Mouse (Mus musculus) R1 (cell line): ENCODE measurements around the gene Sec61b.

ENCODE experiments used
- DNase-seq: peaks from one replicate; pipeline ENCODE4 v3.0.0-alpha.2; 2018; ENCODE audit warnings: low read depth, low spot score

Gene Sec61b

DNA sequence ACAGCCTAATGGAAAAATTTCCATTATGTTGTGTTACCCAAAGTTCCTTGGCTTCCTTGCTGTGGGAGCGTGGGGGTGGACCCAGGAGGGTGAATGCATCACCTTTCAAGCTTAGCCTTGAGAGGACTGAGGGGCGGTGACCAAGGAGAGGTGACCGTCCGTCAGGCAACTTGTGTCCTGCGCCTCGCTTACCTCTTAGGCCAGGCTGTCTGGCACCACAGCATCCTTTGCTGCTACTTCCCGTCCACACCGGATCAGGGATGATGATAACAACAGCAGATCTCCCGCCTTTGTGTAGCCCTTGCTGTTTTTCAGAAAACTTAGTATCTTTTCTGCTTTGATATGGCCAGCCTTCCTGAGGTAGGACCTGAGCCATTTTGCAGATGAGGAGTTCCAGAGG lies 6.1 kb downstream of the Sec61b start:
- no peak for DNase-seq

GRCm38 (mm10) chr4:47491243-47491642 lies 16.8 kb downstream of the Sec61b start:
- peak; percentile 21 for DNase-seq

DNA sequence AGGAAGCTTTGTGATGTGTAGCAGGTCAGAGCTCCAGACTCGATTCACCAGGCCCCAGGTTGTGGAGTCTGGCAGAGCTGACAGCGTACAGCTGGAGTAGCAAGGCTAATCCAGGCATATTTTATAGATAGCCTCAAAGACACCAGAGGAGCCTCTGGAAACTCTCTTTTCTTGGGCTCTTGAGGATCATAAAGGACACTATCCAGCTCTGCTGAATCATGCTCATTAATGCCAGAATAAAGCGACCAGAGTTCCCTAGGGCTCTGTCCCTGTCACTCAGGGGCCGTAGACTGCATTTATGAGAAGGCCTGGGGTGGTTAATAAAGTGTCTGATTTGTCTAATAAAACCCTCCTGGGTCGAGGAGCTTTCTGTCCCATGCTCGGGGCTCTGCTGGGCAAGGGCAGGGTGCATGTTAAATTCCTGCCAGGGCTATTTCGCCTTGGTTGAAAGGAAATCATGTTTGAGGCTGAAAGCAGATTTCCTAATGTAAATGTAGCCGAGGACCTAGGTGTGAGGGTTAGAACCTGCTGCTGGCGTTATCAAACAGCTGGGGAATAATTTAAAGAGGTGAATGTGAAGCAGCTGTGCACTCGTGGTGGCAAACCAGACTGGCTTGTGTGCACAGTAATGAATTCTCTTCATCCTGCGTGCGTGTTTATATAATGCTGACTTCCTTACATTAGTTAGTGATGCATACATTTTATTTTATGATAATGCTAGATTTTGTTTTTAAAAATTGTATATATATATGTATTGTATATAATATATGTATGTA lies 18.0 kb downstream of the Sec61b start:
- DNase-seq: no peak

DNA sequence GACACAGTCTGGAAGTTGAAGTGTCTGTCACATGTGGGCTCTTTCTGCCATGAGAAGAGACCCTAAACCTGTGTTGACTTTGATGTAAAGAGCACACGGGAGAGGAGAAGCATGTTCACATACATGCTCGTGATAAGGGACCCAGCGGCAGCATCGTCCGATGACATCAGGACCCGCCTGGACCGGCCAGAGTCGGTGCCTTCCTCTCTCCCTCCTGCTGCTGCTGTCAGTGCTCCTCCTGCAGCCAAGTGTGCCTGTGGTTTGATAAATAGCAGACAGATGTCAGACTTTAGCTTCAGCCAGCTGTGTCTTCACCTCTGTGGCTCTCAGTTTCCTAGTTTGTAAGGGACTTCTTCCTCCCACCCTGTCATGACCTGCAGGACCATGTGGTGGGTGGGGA lies 19.0 kb downstream of the Sec61b start:
- DNase-seq: no peak

- no peak for DNase-seq
Observed at GRCm38 (mm10) chr4:47494137-47494536, 19.7 kb downstream of the Sec61b start.

- no peak for DNase-seq
Observed at GRCm38 (mm10) chr4:47494686-47495085, 20.2 kb downstream of the Sec61b start.

- no peak for DNase-seq
Observed at GRCm38 (mm10) chr4:47497811-47498385, 23.4 kb downstream of the Sec61b start.

GRCm38 (mm10) chr4:47499121-47499545 lies 24.7 kb downstream of the Sec61b start:
- DNase-seq: no peak

GRCm38 (mm10) chr4:47502546-47502971 lies 28.1 kb downstream of the Sec61b start:
- peak; percentile 72 for DNase-seq

- DNase-seq: no peak
Observed at GRCm38 (mm10) chr4:47503045-47503444, 28.6 kb downstream of the Sec61b start.

DNA sequence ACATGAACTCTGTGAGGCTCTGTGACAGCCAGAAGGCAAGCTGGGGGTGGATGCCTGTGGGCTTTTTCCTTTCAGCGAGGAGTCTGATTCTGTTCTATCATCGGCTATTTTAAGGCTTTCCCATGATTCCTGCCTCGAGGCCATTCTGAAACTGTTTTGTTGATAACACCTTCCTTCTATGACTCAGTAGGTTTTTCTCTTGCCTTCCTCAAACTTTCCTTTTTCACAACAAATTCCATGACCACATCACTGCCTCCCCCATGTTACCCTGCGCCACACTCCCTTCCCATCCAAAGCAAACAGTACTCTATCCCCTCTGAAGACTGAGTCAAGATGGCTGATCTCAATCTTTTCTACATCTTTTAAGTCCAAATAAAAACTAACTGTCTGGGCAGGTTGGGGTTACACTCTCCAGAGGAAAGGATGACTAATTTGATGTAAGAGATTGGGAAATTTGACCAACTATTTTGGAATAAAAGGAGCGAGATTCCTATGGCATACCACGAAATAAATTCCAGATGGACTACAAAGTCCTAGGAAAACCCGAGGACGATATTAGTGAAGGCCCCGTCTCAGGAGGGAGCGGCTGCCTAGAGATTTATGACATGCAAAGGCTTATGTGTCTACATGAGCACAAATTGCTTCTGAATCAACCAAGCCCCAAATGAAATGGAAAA lies 30.5 kb downstream of the Sec61b start:
- no peak for DNase-seq

- no peak for DNase-seq
Observed at GRCm38 (mm10) chr4:47518551-47519181, 44.2 kb downstream of the Sec61b start.

- DNase-seq: no peak
Observed at GRCm38 (mm10) chr4:47520076-47520475, 45.6 kb downstream of the Sec61b start.

- no peak for DNase-seq
Observed at GRCm38 (mm10) chr4:47521884-47522605, 47.6 kb downstream of the Sec61b start.

- DNase-seq: no peak
Observed at GRCm38 (mm10) chr4:47529866-47530265, 55.4 kb downstream of the Sec61b start.
